Mouse (Mus musculus): ENCODE results near the gene 0610040J01Rik.

GRCm38 (mm10) chr5:63847080-63847479 lies 34.9 kb downstream of the 0610040J01Rik start:
- TF ChIP-seq POLR2A (IDR thresholded peaks at IDR 0.05; ENCODE audit: borderline replicate concordance, insufficient read depth, low read length): no peak
- no peak for TF ChIP-seq CTCF (IDR thresholded peaks at IDR 0.05; ENCODE audit: borderline replicate concordance, insufficient read depth, low read depth, low read length)
